Mouse (Mus musculus) G1E (cell line): ENCODE data around the gene Rit1.

Experiments
- GATA1 ChIP-seq: IDR thresholded peaks from 2 replicates; pipeline ENCODE4 v1.6.1; 2012; ENCODE audit warnings: borderline replicate concordance, low read length, inconsistent platforms, mixed read lengths
- GATA2 ChIP-seq: IDR thresholded peaks from 2 replicates; pipeline ENCODE4 v1.6.1; 2012; ENCODE audit warnings: low read depth, low read length, inconsistent platforms, borderline replicate concordance

DNA sequence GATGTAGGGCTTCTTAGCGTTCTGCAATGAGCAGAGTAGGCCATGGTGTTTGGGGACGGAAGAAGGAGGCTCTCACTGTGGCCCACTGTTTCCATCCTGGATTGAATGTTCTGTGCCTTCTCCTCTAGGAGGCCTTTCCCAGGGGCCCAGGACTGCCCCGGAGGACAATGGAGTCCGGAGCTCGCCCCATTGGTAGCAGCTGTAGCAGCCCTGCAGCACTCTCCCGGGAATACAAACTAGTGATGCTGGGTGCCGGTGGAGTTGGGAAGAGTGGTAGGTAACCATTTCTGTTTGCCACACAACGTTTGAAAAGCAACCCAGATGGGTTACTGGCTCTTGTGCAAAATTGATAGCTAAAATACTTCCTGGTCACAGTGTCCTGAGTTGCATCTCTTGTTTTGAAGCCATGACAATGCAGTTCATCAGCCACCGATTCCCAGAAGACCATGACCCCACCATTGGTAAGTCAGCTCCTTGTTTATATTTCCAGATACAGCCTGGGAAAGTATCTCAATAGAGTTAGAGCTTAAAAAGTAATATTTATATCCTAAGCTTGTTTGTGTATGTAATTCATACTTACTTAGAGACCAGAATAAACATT is 660 bp downstream of the Rit1 start:
- TF ChIP-seq GATA2 = no peak
- TF ChIP-seq GATA1 = no peak
